Mouse (Mus musculus): Measurements from ENCODE around the gene Chrnd.
A peak's percentile ranks its signal among the peaks of the same experiment; 100 is the strongest.

Chrnd gene

GRCm38 (mm10) chr1:87190429-87190828 lies at the start of gene Chrnd:
Gene Chrnd, plus strand, starts transcription at chr1:87190607.
- DNase-seq (ENCODE audit: inconsistent ontology term), result no peak

GRCm38 (mm10) chr1:87141550-87141949 lies 48.9 kb upstream of the Chrnd start:
- DNase-seq (ENCODE audit: inconsistent ontology term), result no peak

- DNase-seq (ENCODE audit: inconsistent ontology term), result peak; percentile 49
Measured at GRCm38 (mm10) chr1:87142456-87142855, 48.0 kb upstream of the Chrnd start.

GRCm38 (mm10) chr1:87143141-87143540 lies 47.3 kb upstream of the Chrnd start:
- no peak for DNase-seq (ENCODE audit: inconsistent ontology term)

GRCm38 (mm10) chr1:87149422-87149821 lies 41.0 kb upstream of the Chrnd start:
- no peak for DNase-seq (ENCODE audit: inconsistent ontology term)

- no peak for DNase-seq (ENCODE audit: inconsistent ontology term)
Measured at GRCm38 (mm10) chr1:87151286-87151685, 39.1 kb upstream of the Chrnd start.

- no peak for DNase-seq (ENCODE audit: inconsistent ontology term)
Measured at GRCm38 (mm10) chr1:87153776-87154500, 36.5 kb upstream of the Chrnd start.

- no peak for DNase-seq (ENCODE audit: inconsistent ontology term)
Measured at GRCm38 (mm10) chr1:87154501-87155120, 35.8 kb upstream of the Chrnd start.

- no peak for DNase-seq (ENCODE audit: inconsistent ontology term)
Measured at GRCm38 (mm10) chr1:87155531-87156198, 34.7 kb upstream of the Chrnd start.

- no peak for DNase-seq (ENCODE audit: inconsistent ontology term)
Measured at GRCm38 (mm10) chr1:87156199-87156587, 34.2 kb upstream of the Chrnd start, which contains the start of gene Ecel1. Gene Ecel1, minus strand, starts transcription at chr1:87156521.

GRCm38 (mm10) chr1:87159396-87159795 lies 31.0 kb upstream of the Chrnd start:
- DNase-seq (ENCODE audit: inconsistent ontology term), result no peak

- no peak for DNase-seq (ENCODE audit: inconsistent ontology term)
Measured at GRCm38 (mm10) chr1:87164164-87164795, 26.1 kb upstream of the Chrnd start.

GRCm38 (mm10) chr1:87164796-87165184 lies 25.6 kb upstream of the Chrnd start:
- no peak for DNase-seq (ENCODE audit: inconsistent ontology term)

- DNase-seq (ENCODE audit: inconsistent ontology term), result no peak
Measured at GRCm38 (mm10) chr1:87170458-87170857, 19.9 kb upstream of the Chrnd start.

GRCm38 (mm10) chr1:87171312-87171711 lies 19.1 kb upstream of the Chrnd start:
- DNase-seq (ENCODE audit: inconsistent ontology term), result no peak

GRCm38 (mm10) chr1:87172316-87172715 lies 18.1 kb upstream of the Chrnd start:
- no peak for DNase-seq (ENCODE audit: inconsistent ontology term)

GRCm38 (mm10) chr1:87174006-87174955 lies 16.1 kb upstream of the Chrnd start:
- peak; percentile 83 for DNase-seq (ENCODE audit: inconsistent ontology term)

GRCm38 (mm10) chr1:87175852-87176292 lies 14.5 kb upstream of the Chrnd start:
- peak; percentile 73 for DNase-seq (ENCODE audit: inconsistent ontology term)

GRCm38 (mm10) chr1:87180896-87181295 lies 9.5 kb upstream of the Chrnd start:
- peak; percentile 90 for DNase-seq (ENCODE audit: inconsistent ontology term)

GRCm38 (mm10) chr1:87183013-87183412 lies 7.4 kb upstream of the Chrnd start, which contains the start of gene Prss56:
Gene Prss56, plus strand, starts transcription at chr1:87183313.
- no peak for DNase-seq (ENCODE audit: inconsistent ontology term)
